Mouse (Mus musculus): ENCODE measurements around the gene Kcnk15. TPM values are rescaled to one million over a fixed set of nuclear protein-coding genes. Genes with fewer than 3 reads are reported as not detected.

Kcnk15 gene
- polyA plus RNA-seq, 1 experiment from 2014 or later = not detected

- Histone ChIP-seq H3K4me2 (no peak overlapping the region), H3K9ac (no peak overlapping the region), H3K4me1 (replicated peaks) (peaks cover 11% of the 10 kb centered on the region), H3K9me3 (no peaks in the 10 kb centered on the region), H3K4me3 (no peak overlapping the region), H3K36me3 (no peaks in the 10 kb centered on the region), H3K27ac (replicated peaks) (no peak overlapping the region), H3K27me3 (no peaks in the 10 kb centered on the region)
- 83% methylated on average over 7 of the region's 7 CpGs for WGBS
- no peak for ATAC-seq (ENCODE audit: low read depth)
These were observed 47.6 kb downstream of the Kcnk15 start for GRCm38 (mm10) chr2:163901043-163901442.

GRCm38 (mm10) chr2:163902448-163902847, 49.0 kb downstream of the Kcnk15 start:
- Histone ChIP-seq H3K9ac (no peak overlapping the region), H3K4me2 (no peak overlapping the region), H3K4me3 (no peak overlapping the region), H3K27me3 (no peaks in the 10 kb centered on the region), H3K27ac (replicated peaks) (no peak overlapping the region), H3K36me3 (no peaks in the 10 kb centered on the region), H3K4me1 (replicated peaks) (peaks cover 11% of the 10 kb centered on the region), H3K9me3 (no peaks in the 10 kb centered on the region)
- no peak for ATAC-seq (ENCODE audit: low read depth)
- 89% methylated on average over 4 of the region's 4 CpGs for WGBS

GRCm38 (mm10) chr2:163903461-163903860, 50.0 kb downstream of the Kcnk15 start:
- Histone ChIP-seq H3K9ac (no peak overlapping the region), H3K4me2 (no peak overlapping the region), H3K4me1 (replicated peaks) (peaks cover 6% of the 10 kb centered on the region; the same call in 1 of the 2 replicates), H3K36me3 (no peaks in the 10 kb centered on the region), H3K9me3 (no peaks in the 10 kb centered on the region), H3K27me3 (no peaks in the 10 kb centered on the region), H3K4me3 (no peak overlapping the region), H3K27ac (replicated peaks) (no peak overlapping the region)
- ATAC-seq (ENCODE audit: low read depth) = no peak
- 78% methylated on average over 11 of the region's 11 CpGs for WGBS

GRCm38 (mm10) chr2:163904323-163904722, 50.9 kb downstream of the Kcnk15 start:
- H3K27ac ChIP-seq (replicated peaks) = no peak overlapping the region
- ATAC-seq (ENCODE audit: low read depth) = no peak

GRCm38 (mm10) chr2:163907131-163907530, 53.7 kb downstream of the Kcnk15 start:
- H3K27me3 ChIP-seq = 0 out of 2 replicates have a peak, but pooled peaks cover 7% of the 10 kb centered on the region
- no peak overlapping the region for H3K9ac ChIP-seq
- H3K27ac ChIP-seq (replicated peaks) = no peak overlapping the region
- no peak for ATAC-seq (ENCODE audit: low read depth)
- 66% methylated on average over 5 of the region's 5 CpGs for WGBS
- H3K9me3 ChIP-seq = no peaks in the 10 kb centered on the region
- H3K4me2 ChIP-seq = no peak overlapping the region
- no peaks in the 10 kb centered on the region for H3K4me1 ChIP-seq (replicated peaks)
- H3K4me3 ChIP-seq = no peak overlapping the region
- H3K36me3 ChIP-seq = no peaks in the 10 kb centered on the region

More at GRCm38 (mm10) chr2:163904323-163904722, 50.9 kb downstream of the Kcnk15 start:
- no peaks in the 10 kb centered on the region for H3K36me3 ChIP-seq
- no peak overlapping the region for H3K4me2 ChIP-seq
- WGBS = 85% methylated on average over 4 of the region's 4 CpGs
- H3K27me3 ChIP-seq = 0 out of 2 replicates have a peak, but pooled peaks cover 3% of the 10 kb centered on the region
- H3K9ac ChIP-seq = no peak overlapping the region
- H3K4me3 ChIP-seq = no peak overlapping the region
- no peaks in the 10 kb centered on the region for H3K9me3 ChIP-seq
- H3K4me1 ChIP-seq (replicated peaks) = peaks cover 6% of the 10 kb centered on the region; the same call in 1 of the 2 replicates

Other genes starting within 250 kb of the Kcnk15 start
- 36.8 and 39.1 TPM in 2 replicates for gene Serinc3, start 208.5 kb upstream of the Kcnk15 start, polyA plus RNA-seq (2015; fragmentation: Nextera tagmentation; extraction: Ambion mirVana)
- 116 and 123 TPM in 2 replicates for gene Pkig, start 195.3 kb upstream of the Kcnk15 start, polyA plus RNA-seq (2015; fragmentation: Nextera tagmentation; extraction: Ambion mirVana)
- 1.9 and 2.5 TPM in 2 replicates for gene Ada, start 103.4 kb upstream of the Kcnk15 start, polyA plus RNA-seq (2015; fragmentation: Nextera tagmentation; extraction: Ambion mirVana)
- gene Ccn5, start 32.8 kb upstream of the Kcnk15 start, polyA plus RNA-seq (2015; fragmentation: Nextera tagmentation; extraction: Ambion mirVana) = 0.32 TPM in 1 of 2 replicates, not detected in the other
- gene Rims4, start 65.0 kb downstream of the Kcnk15 start, polyA plus RNA-seq (2015; fragmentation: Nextera tagmentation; extraction: Ambion mirVana) = 8.5 and 8.7 TPM in 2 replicates
- gene Ywhab, start 141.3 kb downstream of the Kcnk15 start, polyA plus RNA-seq (2015; fragmentation: Nextera tagmentation; extraction: Ambion mirVana) = 455 and 477 TPM in 2 replicates
- gene Pabpc1l, start 171.8 kb downstream of the Kcnk15 start, polyA plus RNA-seq (2015; fragmentation: Nextera tagmentation; extraction: Ambion mirVana) = 1.2 and 1.7 TPM in 2 replicates
- gene Stk4, start 216.7 kb downstream of the Kcnk15 start, polyA plus RNA-seq (2015; fragmentation: Nextera tagmentation; extraction: Ambion mirVana) = 19.4 and 21.2 TPM in 2 replicates
- gene Tomm34, start 217.5 kb downstream of the Kcnk15 start, polyA plus RNA-seq (2015; fragmentation: Nextera tagmentation; extraction: Ambion mirVana) = 45.3 and 48.0 TPM in 2 replicates

All from neural tube, embryonic 13.5 days (tissue).